Mouse (Mus musculus): Measurements from ENCODE around the gene Scrn2. TPM values are rescaled to one million over a fixed set of nuclear protein-coding genes. Genes with fewer than 3 reads are reported as not detected.
A peak's percentile ranks its signal among the peaks of the same experiment; 100 is the strongest.

Scrn2 gene
- total and polyA plus RNA-seq, 3 experiments: 12.6 to 13.0 (median 12.6) TPM

DNA sequence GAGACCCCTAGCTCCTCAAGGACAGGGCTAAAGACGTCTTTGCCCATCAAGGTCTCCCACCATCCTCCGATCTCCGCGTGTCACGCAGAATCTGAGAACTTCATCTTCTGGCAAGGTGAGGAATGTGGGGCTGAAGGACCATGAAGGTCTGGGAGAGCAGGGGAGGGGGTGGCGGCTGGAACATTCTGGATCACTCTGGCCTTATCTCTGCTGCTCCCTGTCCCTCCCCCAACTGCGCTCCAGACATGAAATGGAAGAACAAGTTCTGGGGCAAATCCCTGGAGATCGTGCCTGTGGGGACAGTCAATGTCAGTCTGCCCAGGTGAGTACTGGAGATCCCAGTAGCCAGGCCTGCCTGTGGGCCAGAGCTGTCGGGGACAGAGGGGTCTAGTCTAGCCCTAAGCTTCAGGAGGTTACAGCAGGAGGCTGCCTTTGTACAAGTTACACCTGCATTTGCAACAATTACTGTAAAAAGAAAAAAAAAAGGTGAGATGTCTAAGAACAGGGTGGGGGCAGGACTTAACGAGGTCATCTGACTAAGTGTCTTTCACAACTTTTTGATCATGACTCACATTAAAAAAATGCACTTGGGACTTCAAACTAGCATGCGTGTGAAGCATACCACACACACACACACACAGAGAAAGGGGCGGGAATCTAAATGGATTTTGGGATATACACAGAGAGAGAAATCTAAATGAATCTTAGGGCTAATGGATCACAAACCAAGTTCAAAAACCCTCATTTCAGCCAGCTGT, 36.0 kb downstream of the Scrn2 start:
- no peak for DNase-seq
- Histone ChIP-seq H3K79me2 (replicated peaks; ENCODE audit: control insufficient read depth, insufficient read depth, low read length) (no peaks in the 10 kb centered on the region), H3K27me3 (ENCODE audit: control insufficient read depth, insufficient read depth, low read length) (no peaks in the 10 kb centered on the region), H3K4me3 (no peak overlapping the region), H3K4me1 (ENCODE audit: control insufficient read depth, insufficient read depth, low read length) (no peaks in the 10 kb centered on the region), H3K9ac (ENCODE audit: low read depth, low read length) (no peak overlapping the region), H3K36me3 (ENCODE audit: control insufficient read depth, insufficient read depth, low read length) (no peaks in the 10 kb centered on the region), H3K27ac (no peak overlapping the region)
- intact Hi-C loops (cut with DNase I): no loop called here
- TF ChIP-seq POLR2A (IDR thresholded peaks at IDR 0.05; ENCODE audit: insufficient read depth, low read depth, low read length): no peak
- no peak for TF ChIP-seq EP300 (IDR thresholded peaks at IDR 0.05; ENCODE audit: insufficient read depth, low read depth, low read length)
- no peak for TF ChIP-seq CTCF (IDR thresholded peaks at IDR 0.05)
- WGBS: 83% methylated on average over 12 of the region's 12 CpGs

DNA sequence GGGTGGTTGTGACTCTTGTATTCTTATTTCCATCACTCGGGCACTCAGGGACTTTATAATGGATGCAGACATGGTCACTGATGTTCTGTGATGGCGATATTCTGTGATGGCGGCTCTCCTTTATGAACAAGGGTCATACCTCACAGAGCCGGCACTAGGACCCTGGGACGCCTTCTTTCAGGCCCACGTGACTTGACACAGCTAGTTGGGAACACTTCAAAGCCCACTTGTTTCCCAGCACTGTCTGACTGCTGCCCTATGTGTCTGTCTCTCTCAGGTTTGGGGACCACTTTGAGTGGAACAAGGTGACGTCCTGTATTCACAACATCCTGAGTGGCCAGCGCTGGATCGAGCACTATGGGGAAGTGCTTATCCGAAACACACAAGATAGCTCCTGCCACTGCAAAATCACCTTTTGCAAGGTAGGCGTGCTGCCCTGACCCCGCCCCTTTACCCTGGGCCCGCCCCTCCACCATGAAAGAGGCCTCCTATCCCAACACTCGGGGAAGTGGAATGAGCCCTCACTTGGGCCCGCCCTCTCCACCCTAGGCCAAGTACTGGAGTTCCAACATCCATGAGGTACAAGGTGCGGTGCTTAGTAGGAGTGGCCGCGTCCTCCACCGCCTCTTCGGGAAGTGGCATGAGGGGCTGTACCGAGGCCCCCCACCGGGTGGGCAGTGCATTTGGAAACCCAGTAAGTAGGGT, 37.1 kb downstream of the Scrn2 start:
- Histone ChIP-seq H3K9ac (ENCODE audit: low read depth, low read length) (no peak overlapping the region), H3K4me1 (ENCODE audit: control insufficient read depth, insufficient read depth, low read length) (no peaks in the 10 kb centered on the region), H3K4me3 (no peak overlapping the region), H3K27me3 (ENCODE audit: control insufficient read depth, insufficient read depth, low read length) (no peaks in the 10 kb centered on the region), H3K79me2 (replicated peaks; ENCODE audit: control insufficient read depth, insufficient read depth, low read length) (no peaks in the 10 kb centered on the region), H3K36me3 (ENCODE audit: control insufficient read depth, insufficient read depth, low read length) (no peaks in the 10 kb centered on the region), H3K27ac (no peak overlapping the region)
- 73% methylated on average over 22 of the region's 22 CpGs for WGBS
- no peak for TF ChIP-seq EP300 (IDR thresholded peaks at IDR 0.05; ENCODE audit: insufficient read depth, low read depth, low read length)
- TF ChIP-seq POLR2A (IDR thresholded peaks at IDR 0.05; ENCODE audit: insufficient read depth, low read depth, low read length): no peak
- TF ChIP-seq CTCF (IDR thresholded peaks at IDR 0.05): no peak
- intact Hi-C loops (cut with DNase I): no loop called here
- DNase-seq: no peak

DNA sequence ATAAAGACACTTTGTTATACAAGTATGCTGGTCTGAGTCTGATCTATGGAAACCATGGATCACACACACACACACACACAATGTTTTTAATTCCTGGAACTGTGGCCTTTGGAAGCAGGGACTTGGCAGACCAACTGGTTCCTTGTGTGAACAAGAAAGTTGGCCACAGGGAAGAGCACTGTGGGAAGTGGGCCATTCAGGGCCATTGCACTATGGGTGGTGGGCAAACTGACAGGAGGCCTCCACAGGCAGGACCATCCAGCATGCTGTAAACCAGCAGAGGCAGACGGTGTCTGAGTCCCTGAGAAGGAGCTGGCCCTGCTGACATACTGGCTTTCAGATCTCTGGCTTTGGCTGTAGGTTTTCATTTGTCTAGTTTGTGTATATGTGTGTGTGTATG, 39.6 kb downstream of the Scrn2 start:
- 80% methylated on average over 1 of the region's 1 CpGs for WGBS
- TF ChIP-seq POLR2A (IDR thresholded peaks at IDR 0.05; ENCODE audit: insufficient read depth, low read depth, low read length) (no peak), EP300 (IDR thresholded peaks at IDR 0.05; ENCODE audit: insufficient read depth, low read depth, low read length) (no peak), CTCF (IDR thresholded peaks at IDR 0.05) (no peak)
- intact Hi-C loops (cut with DNase I): no loop called here

DNA sequence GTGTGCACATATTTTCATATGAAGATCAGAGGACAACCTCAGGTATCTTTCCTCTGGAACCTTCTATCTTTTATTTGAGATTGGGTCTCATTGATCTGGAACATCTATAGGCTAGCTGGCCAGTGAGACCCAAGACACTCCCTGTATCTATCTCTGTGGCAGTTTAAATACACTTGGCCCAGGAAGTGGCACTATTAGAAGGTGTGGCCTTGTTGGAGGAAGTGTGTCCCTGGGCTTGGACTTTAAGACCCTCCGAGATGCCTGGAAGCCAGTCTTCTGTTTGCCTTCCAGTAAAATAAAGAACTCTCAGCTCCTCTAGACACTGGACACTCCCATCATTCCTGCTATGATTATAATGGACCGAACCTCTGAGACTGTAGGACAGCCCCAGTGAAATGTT, 40.0 kb downstream of the Scrn2 start:
- no peak for DNase-seq
- intact Hi-C loops (cut with DNase I): loop anchor here (10.0 kb wide), 1 partner anchor 265 kb away; no protein-coding TSS in a partner anchor
- Histone ChIP-seq H3K9ac (ENCODE audit: low read depth, low read length) (no peak overlapping the region), H3K27me3 (ENCODE audit: control insufficient read depth, insufficient read depth, low read length) (no peaks in the 10 kb centered on the region), H3K79me2 (replicated peaks; ENCODE audit: control insufficient read depth, insufficient read depth, low read length) (no peaks in the 10 kb centered on the region), H3K4me3 (no peak overlapping the region), H3K27ac (no peak overlapping the region), H3K36me3 (ENCODE audit: control insufficient read depth, insufficient read depth, low read length) (no peaks in the 10 kb centered on the region), H3K4me1 (ENCODE audit: control insufficient read depth, insufficient read depth, low read length) (no peaks in the 10 kb centered on the region)
- 81% methylated on average over 2 of the region's 2 CpGs for WGBS
- TF ChIP-seq POLR2A (IDR thresholded peaks at IDR 0.05; ENCODE audit: insufficient read depth, low read depth, low read length) (no peak), CTCF (IDR thresholded peaks at IDR 0.05) (no peak), EP300 (IDR thresholded peaks at IDR 0.05; ENCODE audit: insufficient read depth, low read depth, low read length) (no peak)

More for the DNA sequence above, 39.6 kb downstream of the Scrn2 start:
- Histone ChIP-seq H3K4me3 (no peak overlapping the region), H3K36me3 (ENCODE audit: control insufficient read depth, insufficient read depth, low read length) (no peaks in the 10 kb centered on the region), H3K27me3 (ENCODE audit: control insufficient read depth, insufficient read depth, low read length) (no peaks in the 10 kb centered on the region), H3K27ac (no peak overlapping the region), H3K4me1 (ENCODE audit: control insufficient read depth, insufficient read depth, low read length) (no peaks in the 10 kb centered on the region), H3K9ac (ENCODE audit: low read depth, low read length) (no peak overlapping the region), H3K79me2 (replicated peaks; ENCODE audit: control insufficient read depth, insufficient read depth, low read length) (no peaks in the 10 kb centered on the region)
- no peak for DNase-seq

DNA sequence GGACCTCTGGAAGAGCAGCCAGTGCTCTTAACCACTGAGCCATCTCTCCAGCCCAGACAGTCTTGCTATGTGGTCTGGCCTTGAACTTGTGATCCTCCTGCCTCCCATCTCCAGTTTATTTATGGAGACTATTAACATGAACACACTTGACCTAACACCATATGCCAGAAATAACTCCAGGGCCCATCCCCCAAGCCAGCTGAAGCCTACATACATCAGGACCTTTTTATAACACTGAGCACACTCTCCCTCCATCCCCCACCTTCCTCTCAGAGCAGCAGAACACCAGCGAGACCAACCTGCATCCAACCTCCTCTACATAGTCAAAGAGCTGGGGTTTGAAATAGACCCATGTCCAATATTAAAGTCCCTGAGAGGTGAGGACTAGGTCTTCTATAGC, 41.4 kb downstream of the Scrn2 start:
- 29% methylated on average over 1 of the region's 1 CpGs for WGBS
- Histone ChIP-seq H3K4me1 (ENCODE audit: control insufficient read depth, insufficient read depth, low read length) (no peaks in the 10 kb centered on the region), H3K9ac (ENCODE audit: low read depth, low read length) (no peak overlapping the region), H3K79me2 (replicated peaks; ENCODE audit: control insufficient read depth, insufficient read depth, low read length) (no peaks in the 10 kb centered on the region), H3K4me3 (no peak overlapping the region), H3K27me3 (ENCODE audit: control insufficient read depth, insufficient read depth, low read length) (no peaks in the 10 kb centered on the region), H3K36me3 (ENCODE audit: control insufficient read depth, insufficient read depth, low read length) (no peaks in the 10 kb centered on the region), H3K27ac (no peak overlapping the region)
- intact Hi-C loops (cut with DNase I): loop anchor here (10.0 kb wide), 1 partner anchor 264 kb away; no protein-coding TSS in a partner anchor
- peak; percentile 17 to 40 for DNase-seq
- no peak for TF ChIP-seq CTCF (IDR thresholded peaks at IDR 0.05)
- no peak for TF ChIP-seq POLR2A (IDR thresholded peaks at IDR 0.05; ENCODE audit: insufficient read depth, low read depth, low read length)
- TF ChIP-seq EP300 (IDR thresholded peaks at IDR 0.05; ENCODE audit: insufficient read depth, low read depth, low read length): no peak

DNA sequence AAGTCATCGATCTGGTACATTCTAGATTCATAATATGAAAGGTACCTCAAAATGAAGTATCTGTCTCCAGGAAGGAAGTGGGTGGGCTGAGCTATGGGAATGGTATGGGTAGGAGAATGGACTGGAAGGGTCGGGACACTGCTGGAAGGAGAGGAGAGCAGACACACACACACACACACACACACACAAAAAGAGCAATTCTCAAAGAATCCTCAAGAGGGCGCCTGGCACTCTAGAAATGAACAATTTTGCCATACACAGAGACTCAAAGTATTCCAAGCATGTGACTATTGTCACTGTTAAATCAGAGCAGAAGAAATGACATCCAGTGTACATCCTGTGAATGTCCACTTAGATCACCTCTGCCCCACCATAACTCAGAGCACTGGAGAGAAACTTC, 42.8 kb downstream of the Scrn2 start:
- no peaks in the 10 kb centered on the region for H3K27me3 ChIP-seq (ENCODE audit: control insufficient read depth, insufficient read depth, low read length)
- H3K4me1 ChIP-seq (ENCODE audit: control insufficient read depth, insufficient read depth, low read length): no peaks in the 10 kb centered on the region
- no peak overlapping the region for H3K4me3 ChIP-seq
- TF ChIP-seq CTCF (IDR thresholded peaks at IDR 0.05) (peak; percentile 73), EP300 (IDR thresholded peaks at IDR 0.05; ENCODE audit: insufficient read depth, low read depth, low read length) (no peak)
- no peaks in the 10 kb centered on the region for H3K36me3 ChIP-seq (ENCODE audit: control insufficient read depth, insufficient read depth, low read length)
- whole genome bisulfite sequencing: 24% methylated on average over 3 of the region's 3 CpGs
- no peaks in the 10 kb centered on the region for H3K79me2 ChIP-seq (replicated peaks; ENCODE audit: control insufficient read depth, insufficient read depth, low read length)
- DNase-seq: peak in 1 of 2 experiments; percentile 22
- intact Hi-C loops (cut with DNase I): loop anchor here (1.0 to 10.0 kb wide), 2 partner anchors 106 to 262 kb away; no protein-coding TSS in a partner anchor
- no peak overlapping the region for H3K27ac ChIP-seq
- H3K9ac ChIP-seq (ENCODE audit: low read depth, low read length): no peak overlapping the region

Data from heart, adult 2 months (tissue).